Mouse (Mus musculus): ENCODE results near the gene Gm4952. TPM values are rescaled to one million over a fixed set of nuclear protein-coding genes. Genes with fewer than 3 reads are reported as not detected.

The Gm4952 gene
- polyA plus RNA-seq (2012): not detected in 2 replicates

- no peak for TF ChIP-seq GATA1 (IDR thresholded peaks at IDR 0.05; ENCODE audit: low read length)
Measured at GRCm38 (mm10) chr19:12599674-12600073, at the start of gene Gm4952. TSS of gene Gm4952 (plus strand) at chr19:12599974.

DNA sequence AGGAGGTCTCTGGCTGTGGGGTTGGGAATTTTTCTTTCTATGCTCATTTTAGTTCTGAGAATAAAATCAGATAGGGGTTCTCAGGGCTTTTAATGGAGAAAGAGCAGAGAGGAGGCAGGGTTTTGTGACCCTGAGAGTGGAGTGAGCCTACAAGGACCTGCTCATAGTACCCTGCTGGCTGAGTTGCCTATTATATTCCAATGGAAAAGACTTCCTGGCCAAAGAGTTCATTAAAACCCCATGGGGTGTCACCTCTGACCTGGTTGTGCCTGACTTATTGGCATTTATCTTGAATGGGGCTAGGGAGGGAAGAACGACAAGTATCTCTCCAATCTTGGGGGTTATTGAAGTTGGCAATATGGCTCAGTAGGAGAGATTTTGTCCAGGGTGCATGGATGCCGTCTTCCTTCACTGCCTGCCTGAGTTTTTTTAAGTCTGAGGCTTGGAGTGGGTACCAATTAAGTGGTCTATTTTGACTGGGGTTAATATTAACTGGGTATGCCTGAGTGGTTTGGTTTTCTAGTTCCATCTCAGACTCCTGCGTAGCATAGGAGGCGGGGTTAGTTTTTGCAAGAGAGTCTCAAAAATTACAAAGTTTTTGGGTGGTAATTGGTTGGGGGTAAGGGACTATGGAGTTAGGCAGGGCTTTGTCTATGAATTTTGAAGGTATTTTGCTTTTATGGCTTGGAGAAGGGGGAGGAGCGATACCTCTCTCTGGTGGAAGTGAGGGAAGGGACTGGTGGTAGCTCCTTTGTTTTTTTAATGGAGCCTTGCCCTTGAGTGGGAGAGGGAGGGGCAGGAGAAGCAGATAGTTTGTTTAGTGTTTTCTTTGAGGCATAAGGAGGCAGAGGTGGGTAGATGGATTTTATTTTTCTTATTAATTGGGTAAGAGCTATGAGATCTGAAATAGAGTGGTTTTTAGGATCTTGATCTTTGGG is 49.5 kb upstream of the Gm4952 start:
- no peak for TF ChIP-seq GATA1 (IDR thresholded peaks at IDR 0.05; ENCODE audit: low read length)

DNA sequence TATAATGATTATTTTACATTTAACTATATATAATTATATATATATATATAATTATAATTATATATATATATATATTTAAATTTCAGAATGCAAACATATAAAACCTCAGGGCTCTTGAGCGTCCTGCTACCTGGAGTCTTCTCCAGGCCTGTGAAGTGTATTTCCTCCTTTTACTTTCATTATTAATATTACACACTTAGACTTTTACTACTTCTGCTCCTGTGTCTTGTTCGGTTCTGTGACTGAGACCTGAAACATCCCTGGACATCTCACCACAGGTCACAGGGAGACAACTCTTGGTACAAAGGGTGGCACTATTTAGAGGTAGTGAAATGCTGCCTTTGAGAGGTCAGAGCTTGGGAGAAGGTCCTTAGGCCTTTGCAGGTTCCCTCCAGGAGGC is 43.5 kb upstream of the Gm4952 start:
- TF ChIP-seq GATA1 (IDR thresholded peaks at IDR 0.05; ENCODE audit: low read length): no peak

- no peak for TF ChIP-seq GATA1 (IDR thresholded peaks at IDR 0.05; ENCODE audit: low read length)
Measured at GRCm38 (mm10) chr19:12558219-12558618, 41.6 kb upstream of the Gm4952 start.

DNA sequence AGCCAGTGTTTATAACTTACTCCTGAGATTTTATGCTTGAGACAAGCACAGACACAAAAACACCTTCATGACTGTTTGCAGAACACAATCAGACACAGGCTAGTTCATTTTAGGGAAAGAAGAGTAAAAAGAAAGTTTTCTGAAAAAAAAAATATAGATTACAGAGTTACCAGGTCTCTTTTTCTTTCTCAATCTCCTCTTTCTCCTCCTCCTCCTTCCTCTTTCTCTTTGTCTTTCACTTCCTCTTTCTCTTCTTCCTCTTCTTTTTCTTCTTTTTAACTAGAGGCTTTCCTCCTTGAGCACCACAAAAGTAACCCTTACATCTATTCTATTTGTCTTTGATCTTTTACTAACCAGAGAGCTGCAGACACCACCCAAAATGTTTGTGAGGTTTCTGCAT is 35.6 kb upstream of the Gm4952 start:
- no peak for TF ChIP-seq GATA1 (IDR thresholded peaks at IDR 0.05; ENCODE audit: low read length)

- TF ChIP-seq GATA1 (IDR thresholded peaks at IDR 0.05; ENCODE audit: low read length): no peak
Measured at GRCm38 (mm10) chr19:12567011-12567410, 32.8 kb upstream of the Gm4952 start.

DNA sequence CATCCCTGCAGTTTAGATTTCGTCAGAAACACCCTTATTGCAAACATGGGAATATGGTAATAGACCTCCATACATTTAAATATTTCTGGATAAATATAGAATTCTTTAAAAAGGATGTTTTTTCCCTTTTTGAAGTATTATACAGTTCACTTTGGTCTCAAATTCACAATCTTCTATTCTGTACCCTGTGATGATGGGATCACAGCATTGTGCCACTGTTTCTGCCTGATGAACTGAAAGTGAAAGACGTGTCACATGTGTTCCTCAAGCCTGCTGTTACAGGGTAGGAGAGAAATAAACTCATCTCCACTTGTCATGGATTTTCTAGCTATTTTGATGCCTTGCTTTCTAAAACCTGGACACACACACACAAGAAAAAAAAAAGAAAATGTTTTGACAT is 28.9 kb upstream of the Gm4952 start:
- no peak for TF ChIP-seq GATA1 (IDR thresholded peaks at IDR 0.05; ENCODE audit: low read length)

DNA sequence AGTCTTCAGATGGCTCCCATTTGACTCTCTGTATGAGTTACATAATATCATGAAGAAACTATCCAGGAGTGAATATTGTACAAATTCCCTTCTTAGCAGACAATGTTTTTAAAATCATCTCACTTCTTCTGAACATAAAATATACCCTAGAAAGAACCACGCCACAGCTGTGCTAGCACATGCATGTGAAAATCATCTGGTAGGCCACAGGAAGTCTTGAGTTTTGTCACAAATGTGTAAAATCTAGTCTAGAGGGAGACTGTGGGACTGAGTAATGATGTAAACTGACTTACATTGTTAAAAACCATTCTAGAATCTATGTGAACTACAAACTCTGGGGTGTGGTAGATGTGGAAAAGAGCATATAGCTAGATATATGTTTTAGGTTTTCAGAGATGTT is 28.1 kb upstream of the Gm4952 start:
- no peak for TF ChIP-seq GATA1 (IDR thresholded peaks at IDR 0.05; ENCODE audit: low read length)

- no peak for TF ChIP-seq GATA1 (IDR thresholded peaks at IDR 0.05; ENCODE audit: low read length)
Measured at GRCm38 (mm10) chr19:12572614-12573265, 27.0 kb upstream of the Gm4952 start.

GRCm38 (mm10) chr19:12573266-12574011 is 26.3 kb upstream of the Gm4952 start:
- no peak for TF ChIP-seq GATA1 (IDR thresholded peaks at IDR 0.05; ENCODE audit: low read length)

DNA sequence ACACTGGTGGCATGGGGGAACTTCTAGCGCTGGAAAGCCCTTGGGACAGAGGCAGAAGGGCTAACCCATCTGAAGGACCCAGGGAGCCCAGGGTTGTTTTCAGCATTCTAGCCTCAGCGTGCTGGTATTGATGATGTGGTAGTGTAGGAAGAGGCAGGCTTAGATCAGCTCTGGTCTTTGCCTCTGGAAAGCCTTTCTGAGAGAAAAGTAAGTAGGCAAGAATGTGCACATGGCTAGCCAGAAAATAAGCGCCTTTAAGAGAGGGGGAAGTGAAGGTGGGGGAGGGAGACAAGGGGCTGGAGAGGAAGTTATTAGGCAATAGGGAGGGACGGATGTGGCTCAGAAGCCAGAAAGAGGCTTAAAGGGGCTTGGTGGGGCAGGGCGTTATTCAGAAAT is 25.8 kb upstream of the Gm4952 start:
- TF ChIP-seq GATA1 (IDR thresholded peaks at IDR 0.05; ENCODE audit: low read length): no peak

DNA sequence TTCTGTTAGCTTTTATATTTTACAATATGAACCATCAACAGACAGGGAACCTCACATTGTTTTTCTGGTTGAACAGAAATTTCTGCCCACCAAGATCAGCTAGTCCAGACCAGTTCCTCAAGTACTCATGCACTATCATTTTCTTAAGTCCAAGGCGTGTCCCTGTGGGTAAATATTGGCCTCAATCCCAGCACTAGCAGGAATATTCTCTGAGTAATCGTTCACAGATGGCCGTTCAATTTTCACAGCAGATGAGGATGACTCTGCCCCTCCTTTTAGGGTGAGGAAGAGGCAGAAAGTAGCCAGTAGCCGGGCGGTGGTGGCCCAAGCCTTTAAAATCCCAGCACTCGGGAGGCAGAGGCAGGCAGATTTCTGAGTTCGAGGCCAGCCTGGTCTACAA is 24.7 kb upstream of the Gm4952 start:
- TF ChIP-seq GATA1 (IDR thresholded peaks at IDR 0.05; ENCODE audit: low read length): no peak

DNA sequence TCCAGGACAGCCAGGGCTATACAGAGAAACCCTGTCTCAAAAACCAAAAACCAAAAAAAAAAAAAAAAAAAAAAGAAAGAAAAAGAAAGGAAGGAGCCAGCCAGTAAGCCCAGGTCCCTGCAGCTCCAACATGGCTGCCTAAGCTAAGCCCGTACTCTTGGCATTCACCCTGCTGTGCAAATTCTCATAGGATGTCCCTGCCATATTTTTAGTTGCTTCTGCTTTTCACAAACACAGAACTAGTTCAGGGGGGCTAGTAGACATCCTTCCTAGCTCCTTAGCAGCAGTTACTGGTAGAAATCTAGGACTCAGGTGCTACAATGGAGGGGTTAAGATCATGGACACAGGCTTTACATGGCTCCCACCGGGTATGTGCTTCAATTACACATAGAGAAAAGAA is 24.3 kb upstream of the Gm4952 start:
- no peak for TF ChIP-seq GATA1 (IDR thresholded peaks at IDR 0.05; ENCODE audit: low read length)

DNA sequence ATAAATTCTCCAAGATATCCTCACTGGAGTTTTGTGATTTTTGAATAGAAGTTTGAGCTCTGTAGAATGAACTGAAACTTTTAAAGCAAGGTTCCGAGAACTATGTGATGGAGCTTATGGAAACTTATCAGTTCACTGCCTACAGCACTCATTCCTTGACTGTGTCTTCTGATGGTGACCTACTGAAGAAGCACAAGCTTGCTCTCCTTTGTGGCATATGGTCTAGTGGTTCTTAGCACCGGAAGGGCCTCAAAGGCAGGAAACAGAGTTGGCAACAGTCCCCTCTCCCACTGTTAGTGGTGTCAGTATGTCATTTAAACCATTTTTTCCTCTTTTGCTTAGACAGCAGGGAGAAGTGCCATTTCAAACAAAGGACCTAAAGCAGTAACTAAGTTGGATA is 23.1 kb upstream of the Gm4952 start:
- no peak for TF ChIP-seq GATA1 (IDR thresholded peaks at IDR 0.05; ENCODE audit: low read length)

- no peak for TF ChIP-seq GATA1 (IDR thresholded peaks at IDR 0.05; ENCODE audit: low read length)
Measured at GRCm38 (mm10) chr19:12585310-12585709, 14.5 kb upstream of the Gm4952 start.

DNA sequence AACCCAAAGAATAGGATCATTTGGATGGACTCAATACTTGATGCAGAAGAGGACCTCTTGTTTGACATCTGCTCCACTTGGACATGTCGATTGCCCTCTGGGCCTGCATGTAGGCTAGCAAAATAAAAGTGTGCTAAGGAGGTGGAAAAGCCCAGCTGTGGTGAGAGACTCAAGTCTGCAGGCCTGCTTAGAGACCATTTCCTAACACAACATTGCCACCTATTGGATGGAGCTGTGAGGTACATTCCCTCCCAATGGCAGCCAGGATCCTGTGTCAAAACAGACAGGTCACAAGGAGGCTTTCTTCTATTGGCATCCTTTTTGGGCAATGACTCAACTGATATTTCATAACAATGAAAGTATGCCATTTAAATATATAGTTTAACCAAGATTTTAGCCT is 7.9 kb upstream of the Gm4952 start:
- no peak for TF ChIP-seq GATA1 (IDR thresholded peaks at IDR 0.05; ENCODE audit: low read length)
